Mouse (Mus musculus) c-Kit-positive CD71-negative TER-119-negative erythroid progenitor cells, embryonic 14.5 days (primary cell): Measurements from ENCODE around the gene Gm5538.

Experiments
- DNase-seq: peaks from one replicate; pipeline ENCODE4 v3.0.0-alpha.2; 2013; ENCODE audit warnings: low read depth

Gene Gm5538

GRCm38 (mm10) chr3:59729490-59729889 lies at the start of gene Gm5538:
Gm5538 (plus strand) TSS chr3:59729790.
- no peak for DNase-seq

- no peak for DNase-seq
These were observed 32.2 kb upstream of the Gm5538 start for GRCm38 (mm10) chr3:59697391-59697790.

GRCm38 (mm10) chr3:59702614-59703110 lies 26.9 kb upstream of the Gm5538 start:
- no peak for DNase-seq

GRCm38 (mm10) chr3:59739866-59740265 lies 10.3 kb downstream of the Gm5538 start:
- no peak for DNase-seq

- DNase-seq, result peak; percentile 16
These were observed 14.6 kb downstream of the Gm5538 start for GRCm38 (mm10) chr3:59744181-59744580.
